Mouse (Mus musculus) neural tube, embryonic 12.5 days (tissue): ENCODE data around the gene Plekhh3. TPM values are rescaled to one million over a fixed set of nuclear protein-coding genes. Genes with fewer than 3 reads are reported as not detected.
"Not testable (repeated sequence)": the region's sequence is repeated elsewhere in the genome, so short reads cannot be mapped to it uniquely, and the experiment has no call there.

ENCODE experiments used
- ATAC-seq: fragments of 200-750 bp; cut with Nextera tagmentation; 2 replicates; pipeline ENCODE4 v1.8.0; 2017; ENCODE audit warnings: low read depth, mild to moderate bottlenecking, moderate TSS enrichment, moderate library complexity; ENCODE audit not compliant: low FRiP score
- H3K27ac ChIP-seq: fragments of 300-500 bp; sonication (generic); 2 replicates; pipeline ENCODE4 v1.5.1; 2016
- H3K27me3 ChIP-seq: fragments of 300-500 bp; sonication (generic); replicated peaks from 2 replicates; pipeline ENCODE4 v1.6.1; 2016; ENCODE audit warnings: mild to moderate bottlenecking
- H3K36me3 ChIP-seq: fragments of 300-500 bp; sonication (generic); 2 replicates; pipeline ENCODE4 v1.6.1; 2016; ENCODE audit warnings: mild to moderate bottlenecking
- H3K4me1 ChIP-seq: fragments of 300-500 bp; sonication (generic); 2 replicates; pipeline ENCODE4 v1.6.1; 2016
- H3K4me2 ChIP-seq: fragments of 300-500 bp; sonication (generic); replicated peaks from 2 replicates; pipeline ENCODE4 v1.6.1; 2016; ENCODE audit warnings: mild to moderate bottlenecking
- H3K4me3 ChIP-seq: fragments of 300-500 bp; sonication (generic); 2 replicates; pipeline ENCODE4 v1.5.1; 2016
- H3K9ac ChIP-seq: fragments of 300-500 bp; sonication (generic); 2 replicates; pipeline ENCODE4 v1.6.1; 2016; ENCODE audit warnings: mild to moderate bottlenecking
- H3K9me3 ChIP-seq: fragments of 300-500 bp; sonication (generic); 2 replicates; pipeline ENCODE4 v1.6.1; 2016; ENCODE audit warnings: mild to moderate bottlenecking
- WGBS: fragments of 180-500 bp; shearing (Covaris S2); methylation state at CpG from one replicate; pipeline ENCODE4 v1.1.7; 2016; 5-methylcytosine and 5-hydroxymethylcytosine counted together
- polyA plus RNA-seq: library from polyadenylated mRNA; unstranded; fragments of >200 nt; fragmentation: Nextera tagmentation; extraction: Ambion mirVana; gene quantifications from 2 replicates; pipeline ENCODE4 v1.2.1, GENCODE M21; 2016

Plekhh3 gene
- polyA plus RNA-seq, 1 experiment from 2014 or later, result 17.1 TPM

- no peak for ATAC-seq
- H3K4me1 ChIP-seq, result peaks cover 39% of the 10 kb centered on the region
Measured at GRCm38 (mm10) chr11:101167211-101167962, 3.8 kb downstream of the Plekhh3 start.

GRCm38 (mm10) chr11:101166357-101166756 lies 4.8 kb downstream of the Plekhh3 start:
- no peak for ATAC-seq
- 29% methylated on average over 14 of the region's 14 CpGs for WGBS
- Histone ChIP-seq H3K9ac (no peak overlapping the region), H3K9me3 (no peaks in the 10 kb centered on the region), H3K27ac (no peak overlapping the region), H3K4me1 (peaks cover 35% of the 10 kb centered on the region), H3K27me3 (peaks cover 89% of the 10 kb centered on the region), H3K4me2 (no peak overlapping the region), H3K36me3 (peaks cover 31% of the 10 kb centered on the region), H3K4me3 (no peak overlapping the region)

More at GRCm38 (mm10) chr11:101167211-101167962, 3.8 kb downstream of the Plekhh3 start:
- Histone ChIP-seq H3K4me3 (no peak overlapping the region), H3K36me3 (peaks cover 25% of the 10 kb centered on the region), H3K27me3 (peaks cover 79% of the 10 kb centered on the region), H3K9ac (no peak overlapping the region), H3K27ac (no peak overlapping the region), H3K9me3 (no peaks in the 10 kb centered on the region), H3K4me2 (no peak overlapping the region)
- whole genome bisulfite sequencing, result 43% methylated on average over 19 of the region's 19 CpGs

DNA sequence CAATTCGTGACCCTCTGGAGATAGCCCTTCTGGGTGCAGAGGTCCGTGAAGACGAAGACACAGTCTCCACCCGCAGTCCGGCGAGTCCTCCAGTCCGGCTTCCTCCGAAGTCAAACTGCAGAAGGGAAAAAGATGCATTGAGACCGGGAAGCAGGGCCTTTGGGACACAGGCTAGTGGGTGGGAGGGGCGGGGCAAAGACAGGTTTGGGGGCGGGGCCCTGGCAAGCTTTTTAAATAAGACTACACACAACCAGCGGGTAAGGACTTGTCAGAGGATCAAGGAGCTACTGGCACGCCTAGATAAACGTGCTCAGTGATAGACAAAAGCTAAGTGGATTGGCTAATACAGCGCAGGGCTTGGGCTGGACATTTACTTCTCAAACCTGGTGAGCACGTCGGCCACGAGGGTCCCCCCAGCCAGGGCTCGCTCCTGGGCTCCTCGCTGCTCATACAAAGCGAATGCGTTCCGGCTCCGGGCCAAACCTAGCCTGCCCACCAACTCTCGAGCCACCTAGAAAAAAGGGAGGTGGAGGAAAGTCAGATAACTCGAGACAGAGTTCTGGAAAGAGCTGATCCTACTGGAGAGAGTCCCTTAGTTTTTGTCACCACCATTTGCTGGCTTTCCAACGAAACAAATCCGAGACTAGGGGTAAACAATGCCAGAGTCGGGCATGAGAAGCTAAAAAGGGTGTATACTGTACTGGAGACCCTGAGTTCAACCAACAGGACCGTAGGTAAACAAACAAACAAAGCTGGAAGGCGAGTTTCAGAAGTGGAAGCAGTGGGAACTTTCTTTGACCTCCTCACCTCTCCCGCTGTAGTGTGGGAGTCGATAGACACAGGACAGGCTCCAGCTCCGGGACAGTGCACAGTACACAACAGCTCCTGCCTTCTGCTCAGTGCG lies 6.2 kb downstream of the Plekhh3 start:
- Histone ChIP-seq H3K4me2 (peak overlapping the region; percentile 55; the same call in 1 of the 2 replicates), H3K27me3 (peaks cover 89% of the 10 kb centered on the region), H3K4me1 (peaks cover 26% of the 10 kb centered on the region), H3K4me3 (no peak overlapping the region; the same call in 1 of the 2 replicates), H3K36me3 (peaks cover 31% of the 10 kb centered on the region), H3K27ac (no peak overlapping the region), H3K9me3 (no peaks in the 10 kb centered on the region), H3K9ac (no peak overlapping the region)
- WGBS, result 9% methylated on average over 35 of the region's 35 CpGs
- no peak for ATAC-seq

DNA sequence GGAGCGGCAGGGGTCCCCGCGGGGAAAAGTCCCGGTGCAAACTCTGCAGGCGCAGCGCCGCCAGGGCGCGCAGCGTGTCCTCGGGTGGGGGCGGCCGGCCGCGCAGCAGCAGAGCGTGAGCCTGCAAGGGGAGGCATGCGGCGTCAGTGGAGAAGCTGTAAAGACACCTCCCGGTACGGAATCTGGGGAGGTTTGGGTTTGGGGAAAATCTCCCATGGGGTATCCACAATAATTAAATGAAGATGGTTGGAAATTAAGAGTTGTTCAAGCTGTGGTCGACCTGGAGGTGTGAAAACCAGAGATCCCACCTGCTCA lies 6.8 kb downstream of the Plekhh3 start:
- Histone ChIP-seq H3K9me3 (no peaks in the 10 kb centered on the region), H3K4me2 (peak overlapping the region; percentile 55), H3K36me3 (peaks cover 31% of the 10 kb centered on the region), H3K9ac (no peak overlapping the region), H3K4me3 (peak overlapping the region; percentile 26), H3K4me1 (peaks cover 19% of the 10 kb centered on the region), H3K27ac (no peak overlapping the region), H3K27me3 (peaks cover 84% of the 10 kb centered on the region)
- no peak for ATAC-seq
- WGBS, result 4% methylated on average over 21 of the region's 21 CpGs

- Histone ChIP-seq H3K27ac (no peak overlapping the region), H3K4me1 (peaks cover 13% of the 10 kb centered on the region), H3K4me2 (peak overlapping the region; percentile 55), H3K36me3 (peaks cover 31% of the 10 kb centered on the region), H3K9me3 (no peaks in the 10 kb centered on the region), H3K4me3 (peak overlapping the region; percentile 26), H3K9ac (no peak overlapping the region), H3K27me3 (peaks cover 78% of the 10 kb centered on the region)
- ATAC-seq, result no peak
- 6% methylated on average over 49 of the region's 49 CpGs for WGBS
Measured at GRCm38 (mm10) chr11:101163476-101164350, 7.4 kb downstream of the Plekhh3 start.

- Histone ChIP-seq H3K4me1 (peaks cover 13% of the 10 kb centered on the region), H3K4me2 (no peak overlapping the region), H3K36me3 (peaks cover 30% of the 10 kb centered on the region), H3K9ac (no peak overlapping the region), H3K27ac (no peak overlapping the region), H3K27me3 (peaks cover 73% of the 10 kb centered on the region), H3K4me3 (no peak overlapping the region), H3K9me3 (no peaks in the 10 kb centered on the region)
- WGBS, result 45% methylated on average over 5 of the region's 5 CpGs
- no peak for ATAC-seq
Measured at GRCm38 (mm10) chr11:101162772-101163171, 8.4 kb downstream of the Plekhh3 start.

DNA sequence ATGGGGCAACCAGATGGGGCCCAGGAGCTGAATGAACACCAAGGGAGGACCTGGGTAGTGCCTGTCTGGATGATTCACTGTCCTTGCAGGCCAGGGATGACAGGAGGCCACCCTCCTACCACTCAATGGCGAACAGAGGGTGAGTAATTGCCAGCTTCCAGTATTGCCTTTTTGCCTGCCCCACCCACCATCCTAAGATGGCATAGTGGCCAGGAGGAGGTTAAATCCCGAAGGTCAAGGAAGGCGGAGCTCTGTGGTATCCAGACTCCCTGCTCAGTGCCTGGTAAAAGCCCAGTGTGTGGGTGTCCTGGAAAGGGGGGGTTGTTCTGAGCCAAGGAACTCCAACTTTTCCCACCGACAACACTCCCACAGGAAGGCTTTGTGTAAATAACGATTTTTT lies 8.8 kb downstream of the Plekhh3 start:
- no peak for ATAC-seq
- 0 out of 2 replicates have a peak overlapping the region, but pooled peaks have one; percentile 0 for H3K9ac ChIP-seq
- H3K27me3 ChIP-seq, result peaks cover 69% of the 10 kb centered on the region
- peaks cover 26% of the 10 kb centered on the region for H3K36me3 ChIP-seq
- H3K9me3 ChIP-seq, result no peaks in the 10 kb centered on the region
- H3K4me3 ChIP-seq, result no peak overlapping the region
- H3K4me1 ChIP-seq, result peaks cover 13% of the 10 kb centered on the region
- no peak overlapping the region for H3K27ac ChIP-seq
- H3K4me2 ChIP-seq, result no peak overlapping the region
- 48% methylated on average over 5 of the region's 5 CpGs for WGBS

GRCm38 (mm10) chr11:101161551-101161950 lies 9.6 kb downstream of the Plekhh3 start:
- Histone ChIP-seq H3K9me3 (no peaks in the 10 kb centered on the region), H3K9ac (no peak overlapping the region), H3K4me3 (no peak overlapping the region), H3K36me3 (peaks cover 21% of the 10 kb centered on the region), H3K4me2 (no peak overlapping the region), H3K27ac (no peak overlapping the region), H3K4me1 (peaks cover 14% of the 10 kb centered on the region), H3K27me3 (peaks cover 61% of the 10 kb centered on the region)
- ATAC-seq, result no peak
- 86% methylated on average over 15 of the region's 15 CpGs for WGBS

- not testable (repeated sequence) for ATAC-seq, H3K9ac ChIP-seq, H3K4me2 ChIP-seq, H3K27ac ChIP-seq, H3K9me3 ChIP-seq, H3K4me3 ChIP-seq
- Histone ChIP-seq H3K36me3 (peaks cover 21% of the 10 kb centered on the region), H3K4me1 (peaks cover 19% of the 10 kb centered on the region), H3K27me3 (peaks cover 60% of the 10 kb centered on the region)
- 74% methylated on average over 8 of the region's 8 CpGs for WGBS
Measured at GRCm38 (mm10) chr11:101160981-101161505, 10.1 kb downstream of the Plekhh3 start.

DNA sequence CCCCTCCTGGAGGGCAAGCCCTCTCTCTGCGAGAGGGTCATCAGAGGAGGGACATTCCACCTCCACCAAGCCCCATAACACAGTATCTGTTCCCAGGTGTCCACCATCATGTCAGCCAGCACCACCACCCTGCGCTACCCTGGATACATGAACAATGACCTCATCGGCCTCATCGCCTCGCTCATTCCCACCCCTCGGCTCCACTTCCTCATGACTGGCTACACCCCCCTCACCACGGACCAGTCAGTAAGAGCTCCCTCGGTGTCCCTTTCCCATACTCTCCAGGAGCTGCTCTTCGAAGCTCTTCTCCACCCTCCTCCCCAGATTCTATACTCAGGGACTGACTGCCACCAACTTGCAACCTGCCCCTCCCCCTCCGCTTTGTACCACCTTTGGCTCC lies 11.0 kb downstream of the Plekhh3 start:
- Histone ChIP-seq H3K27me3 (peaks cover 51% of the 10 kb centered on the region), H3K36me3 (peaks cover 21% of the 10 kb centered on the region), H3K4me1 (peaks cover 24% of the 10 kb centered on the region)
- ATAC-seq, H3K4me3 ChIP-seq, H3K9me3 ChIP-seq, H3K9ac ChIP-seq, H3K4me2 ChIP-seq, H3K27ac ChIP-seq: not testable (repeated sequence)
- 72% methylated on average over 9 of the region's 10 CpGs for WGBS

- Histone ChIP-seq H3K4me1 (peaks cover 12% of the 10 kb centered on the region), H3K27ac (peak within 1 kb of the TSS; percentile 70), H3K27me3 (peaks cover 13% of the 10 kb centered on the region), H3K36me3 (no peaks in the 10 kb centered on the region), H3K4me3 (peak within 1 kb of the TSS; percentile 35), H3K4me2 (peak within 1 kb of the TSS; percentile 69), H3K9me3 (no peaks in the 10 kb centered on the region), H3K9ac (peak within 1 kb of the TSS; percentile 61)
- ATAC-seq, result peak; percentile 66; the same call in 1 of the 2 replicates
- 2% methylated on average over 36 of the region's 36 CpGs for WGBS
Measured at GRCm38 (mm10) chr11:101155728-101156371, 15.3 kb downstream of the Plekhh3 start, which contains the start of gene Tubg2. Gene Tubg2 (plus strand): TSS chr11:101155907.
